Mouse (Mus musculus) cortical plate, adult 2 months (tissue): ENCODE data around the gene Ano2.

Source experiments
- CTCF ChIP-seq: fragments of 200-500 bp; IDR thresholded peaks from 2 replicates; pipeline ENCODE4 v1.5.1; 2011; ENCODE audit warnings: mild to moderate bottlenecking, control low read depth, low read length; ENCODE audit not compliant: insufficient read depth; ENCODE audit errors: extremely low read depth
- POLR2A ChIP-seq: fragments of 200-500 bp; IDR thresholded peaks from 2 replicates; pipeline ENCODE4 v1.6.1; 2011; ENCODE audit warnings: mild to moderate bottlenecking, low read length, control low read depth; ENCODE audit not compliant: insufficient read depth; ENCODE audit errors: extremely low read depth

DNA sequence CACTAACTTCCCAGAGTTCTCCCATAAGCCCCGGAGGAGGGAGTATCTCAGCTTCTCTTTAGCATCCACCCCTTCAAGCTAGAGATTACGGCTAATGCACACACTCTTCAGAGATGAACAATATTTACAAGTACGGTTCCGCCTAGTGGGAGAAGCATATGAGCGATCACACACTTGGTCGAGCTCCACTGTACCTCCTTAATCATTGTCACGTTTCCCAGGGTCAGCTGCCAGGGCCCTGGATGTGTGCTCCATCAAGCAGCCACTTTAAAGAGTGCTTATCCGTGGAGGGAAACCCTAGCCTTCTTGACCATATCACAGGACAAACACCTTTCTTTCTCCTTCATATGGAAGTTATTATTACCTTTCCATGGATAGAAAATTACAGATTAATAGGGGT, 112.7 kb downstream of the Ano2 start:
- TF ChIP-seq POLR2A (no peak), CTCF (no peak)
